Mouse (Mus musculus): ENCODE measurements around the gene Adgrd1. TPM values are rescaled to one million over a fixed set of nuclear protein-coding genes. Genes with fewer than 3 reads are reported as not detected.

The Adgrd1 gene
- total and polyA plus RNA-seq, 3 experiments: 0.04 to 0.07 TPM; not detected in 1

DNA sequence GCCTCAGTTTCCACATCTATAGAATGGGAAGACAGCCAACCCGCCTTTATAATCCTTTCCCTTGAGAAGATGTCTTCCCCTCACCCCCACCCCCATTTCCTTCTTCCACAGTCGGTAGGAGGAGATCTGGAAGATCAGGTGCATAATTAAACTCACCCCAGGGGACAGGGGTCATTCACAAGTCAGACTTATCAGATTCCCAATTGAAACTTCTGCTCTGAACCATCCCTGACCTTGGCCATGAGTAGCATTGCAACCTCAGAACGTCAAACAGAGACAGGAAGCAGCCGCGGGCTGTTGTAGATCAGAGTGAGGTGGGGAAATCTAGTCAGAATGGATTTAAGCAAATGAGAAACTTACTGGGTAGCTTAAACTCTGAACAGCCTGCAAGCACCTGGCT lies 46.3 kb downstream of the Adgrd1 start:
- peaks cover 12% of the 10 kb centered on the region for H3K9me3 ChIP-seq (replicated peaks; ENCODE audit: low read length)
- no peaks in the 10 kb centered on the region for H3K79me2 ChIP-seq (replicated peaks; ENCODE audit: control insufficient read depth, extremely low read depth, insufficient read depth, poor library complexity, severe bottlenecking)
- H3K4me3 ChIP-seq (replicated peaks in 1 of 3; ENCODE audit: low read depth in 2 of 3, low read length in 2 of 3, poor library complexity in 1 of 3): no peak overlapping the region
- no peaks in the 10 kb centered on the region for H3K4me1 ChIP-seq (ENCODE audit: control insufficient read depth in 1 of 2, insufficient read depth in 2 of 2)
- in situ Hi-C loops (cut with MboI; ENCODE audit: low pct_ligation_motif_present, low pct_unique_long_range_greater_than_20kb, low sequenced_read_pairs): no loop called here
- peaks cover 39% of the 10 kb centered on the region for H3K27me3 ChIP-seq (replicated peaks)
- no peak for TF ChIP-seq MAFK (IDR thresholded peaks at IDR 0.05; ENCODE audit: insufficient replicate concordance, low read length)
- no peak for TF ChIP-seq TBP (conservative IDR thresholded peaks at IDR 0.05; ENCODE audit: low read depth, low read length)
- TF ChIP-seq UBTF (IDR thresholded peaks at IDR 0.05; ENCODE audit: low read depth, low read length): no peak
- no peak for TF ChIP-seq RCOR1 (conservative IDR thresholded peaks at IDR 0.05; ENCODE audit: low read depth, low read length)
- no peak for TF ChIP-seq EP300 (IDR thresholded peaks at IDR 0.05; ENCODE audit: low read length)
- DNase-seq (ENCODE audit: extremely low read depth): no peak
- no peaks in the 10 kb centered on the region for H3K36me3 ChIP-seq (replicated peaks in 1 of 2; ENCODE audit: control insufficient read depth in 1 of 2, insufficient read depth in 1 of 2, low read length in 1 of 2)
- H3K4me2 ChIP-seq (ENCODE audit: insufficient read depth, low read depth, poor library complexity, severe bottlenecking): no peak overlapping the region
- H3K9ac ChIP-seq (ENCODE audit: insufficient read depth, low read depth): no peak overlapping the region
- dilution Hi-C loops (cut with MboI; ENCODE audit: extremely low pct_ligation_motif_present, extremely low pct_unique_long_range_greater_than_20kb, low sequenced_read_pairs): no loop called here
- no peak overlapping the region for H3K27ac ChIP-seq (ENCODE audit: insufficient read depth, low read depth)

GRCm38 (mm10) chr5:129145307-129145935 lies 48.9 kb downstream of the Adgrd1 start:
- Histone ChIP-seq H3K9ac (ENCODE audit: insufficient read depth, low read depth) (no peak overlapping the region), H3K27me3 (replicated peaks) (peaks cover 43% of the 10 kb centered on the region), H3K4me3 (replicated peaks in 1 of 3; ENCODE audit: low read depth in 2 of 3, low read length in 2 of 3, poor library complexity in 1 of 3) (no peak overlapping the region), H3K27ac (ENCODE audit: insufficient read depth, low read depth) (no peak overlapping the region), H3K4me1 (ENCODE audit: control insufficient read depth in 1 of 2, insufficient read depth in 2 of 2) (no peaks in the 10 kb centered on the region), H3K9me3 (replicated peaks; ENCODE audit: low read length) (peaks cover 14% of the 10 kb centered on the region), H3K79me2 (replicated peaks; ENCODE audit: control insufficient read depth, extremely low read depth, insufficient read depth, poor library complexity, severe bottlenecking) (no peaks in the 10 kb centered on the region), H3K36me3 (replicated peaks in 1 of 2; ENCODE audit: control insufficient read depth in 1 of 2, insufficient read depth in 1 of 2, low read length in 1 of 2) (no peaks in the 10 kb centered on the region), H3K4me2 (ENCODE audit: insufficient read depth, low read depth, poor library complexity, severe bottlenecking) (no peak overlapping the region)
- no peak for DNase-seq (ENCODE audit: extremely low read depth)
- dilution Hi-C loops (cut with MboI; ENCODE audit: extremely low pct_ligation_motif_present, extremely low pct_unique_long_range_greater_than_20kb, low sequenced_read_pairs) (no loop called here), in situ Hi-C loops (cut with MboI; ENCODE audit: low pct_ligation_motif_present, low pct_unique_long_range_greater_than_20kb, low sequenced_read_pairs) (no loop called here)
- TF ChIP-seq CTCF (conservative IDR thresholded peaks at IDR 0.05 in 1 of 2, IDR thresholded peaks at IDR 0.05 in 1 of 2; ENCODE audit: low read depth in 2 of 2, low read length in 2 of 2): no peak
- TF ChIP-seq NELFE (IDR thresholded peaks at IDR 0.05; ENCODE audit: low read depth, low read length): no peak
- no peak for TF ChIP-seq SMC3 (IDR thresholded peaks at IDR 0.05; ENCODE audit: low read depth, low read length)
- TF ChIP-seq HCFC1 (IDR thresholded peaks at IDR 0.05; ENCODE audit: low read depth, low read length): no peak
- TF ChIP-seq RAD21 (IDR thresholded peaks at IDR 0.05; ENCODE audit: low read depth, low read length): no peak
- TF ChIP-seq MAX (IDR thresholded peaks at IDR 0.05; ENCODE audit: low read length): no peak
- no peak for TF ChIP-seq ZKSCAN1 (IDR thresholded peaks at IDR 0.05; ENCODE audit: borderline replicate concordance, low read depth, low read length)
- TF ChIP-seq POLR2AphosphoS2 (IDR thresholded peaks at IDR 0.05; ENCODE audit: low read depth, low read length): no peak
- TF ChIP-seq CHD1 (IDR thresholded peaks at IDR 0.05; ENCODE audit: low read depth, low read length): no peak
- no peak for TF ChIP-seq TCF12 (IDR thresholded peaks at IDR 0.05; ENCODE audit: low read depth, low read length)
- no peak for TF ChIP-seq POLR2A (IDR thresholded peaks at IDR 0.05; ENCODE audit: low read depth, low read length)
- no peak for TF ChIP-seq JUND (conservative IDR thresholded peaks at IDR 0.05; ENCODE audit: low read depth, low read length)
- no peak for TF ChIP-seq MYC (IDR thresholded peaks at IDR 0.05; ENCODE audit: low read depth, low read length)
- TF ChIP-seq BHLHE40 (IDR thresholded peaks at IDR 0.05; ENCODE audit: low read depth, low read length): no peak
- no peak for TF ChIP-seq ZNF384 (IDR thresholded peaks at IDR 0.05; ENCODE audit: low read depth, low read length)
- no peak for TF ChIP-seq SIN3A (IDR thresholded peaks at IDR 0.05; ENCODE audit: low read length)
- no peak for TF ChIP-seq ETS1 (conservative IDR thresholded peaks at IDR 0.05; ENCODE audit: low read depth, low read length)
- no peak for TF ChIP-seq TBP (conservative IDR thresholded peaks at IDR 0.05; ENCODE audit: low read depth, low read length)
